Mouse (Mus musculus) limb, embryonic 14.5 days (tissue): Measurements from ENCODE around the gene Rhoh. TPM values are rescaled to one million over a fixed set of nuclear protein-coding genes. Genes with fewer than 3 reads are reported as not detected.

Source experiments
- ATAC-seq: fragments of 200-750 bp; cut with Nextera tagmentation; 2 replicates; pipeline ENCODE4 v1.8.0; 2017; ENCODE audit warnings: low read depth, moderate number of reproducible peaks, moderate TSS enrichment; ENCODE audit not compliant: low FRiP score
- DNase-seq: peaks from one replicate; pipeline ENCODE4 v3.0.0-alpha.2; 2015; ENCODE audit warnings: low spot score
- H3K27ac ChIP-seq: fragments of 300-500 bp; sonication (generic); replicated peaks from 2 replicates; pipeline ENCODE4 v1.5.1; 2014; ENCODE audit warnings: low read depth, mild to moderate bottlenecking, low read length, moderate library complexity, mixed read lengths
- H3K27me3 ChIP-seq: fragments of 300-500 bp; sonication (generic); 2 replicates; pipeline ENCODE4 v1.6.1; 2014; ENCODE audit warnings: low read length, mixed read lengths; ENCODE audit not compliant: control insufficient read depth, insufficient read depth
- H3K36me3 ChIP-seq: fragments of 300-500 bp; sonication (generic); 2 replicates; pipeline ENCODE4 v1.6.1; 2014; ENCODE audit warnings: mild to moderate bottlenecking, low read length, moderate library complexity, mixed read lengths; ENCODE audit not compliant: control insufficient read depth, insufficient read depth
- H3K4me1 ChIP-seq: fragments of 300-500 bp; sonication (generic); 2 replicates; pipeline ENCODE4 v1.6.1; 2014; ENCODE audit warnings: antibody characterized with exemption, low read length, mixed read lengths; ENCODE audit not compliant: control insufficient read depth, insufficient read depth
- H3K4me2 ChIP-seq: fragments of 300-500 bp; sonication (generic); replicated peaks from 2 replicates; pipeline ENCODE4 v1.6.1; 2014; ENCODE audit warnings: low read depth, mild to moderate bottlenecking, low read length, moderate library complexity; ENCODE audit not compliant: severe bottlenecking
- H3K4me3 ChIP-seq: fragments of 300-500 bp; sonication (generic); replicated peaks from 2 replicates; pipeline ENCODE4 v1.5.1; 2014; ENCODE audit warnings: low read length
- H3K9ac ChIP-seq: fragments of 300-500 bp; sonication (generic); 2 replicates; pipeline ENCODE4 v1.6.1; 2014; ENCODE audit warnings: mild to moderate bottlenecking, low read depth, low read length, moderate library complexity; ENCODE audit not compliant: severe bottlenecking
- H3K9me3 ChIP-seq: fragments of 300-500 bp; sonication (generic); 2 replicates; pipeline ENCODE4 v1.6.1; 2016; ENCODE audit warnings: low read length; ENCODE audit not compliant: control insufficient read depth
- POLR2A ChIP-seq: fragments of 200-500 bp; IDR thresholded peaks from 2 replicates; pipeline ENCODE4 v1.8.0; 2012; ENCODE audit warnings: inconsistent platforms, mild to moderate bottlenecking, moderate library complexity, borderline replicate concordance; ENCODE audit not compliant: insufficient read depth, insufficient read length; ENCODE audit errors: extremely low read depth
- WGBS: fragments of 180-500 bp; shearing (Covaris S2); extraction: QIAGEN DNeasy Blood & Tissue Kit; methylation state at CpG from one replicate; pipeline ENCODE4 v1.1.7; 2014; 5-methylcytosine and 5-hydroxymethylcytosine counted together
- polyA plus RNA-seq, 2 experiments: library from polyadenylated mRNA; depleted of rRNA in 1 of 2; stranded (reverse) in 1 of 2; unstranded in 1 of 2; fragments of >200 nt; fragmentation: Nextera tagmentation in 1 of 2; extraction: Ambion mirVana in 1 of 2; gene quantifications; 2 replicates each; pipeline versions ENCODE4 v1.2.1 to v1.2.3; 2012 to 2014

The Rhoh gene
- polyA plus RNA-seq, 2 experiments = 1.4 to 2.0 TPM

DNA sequence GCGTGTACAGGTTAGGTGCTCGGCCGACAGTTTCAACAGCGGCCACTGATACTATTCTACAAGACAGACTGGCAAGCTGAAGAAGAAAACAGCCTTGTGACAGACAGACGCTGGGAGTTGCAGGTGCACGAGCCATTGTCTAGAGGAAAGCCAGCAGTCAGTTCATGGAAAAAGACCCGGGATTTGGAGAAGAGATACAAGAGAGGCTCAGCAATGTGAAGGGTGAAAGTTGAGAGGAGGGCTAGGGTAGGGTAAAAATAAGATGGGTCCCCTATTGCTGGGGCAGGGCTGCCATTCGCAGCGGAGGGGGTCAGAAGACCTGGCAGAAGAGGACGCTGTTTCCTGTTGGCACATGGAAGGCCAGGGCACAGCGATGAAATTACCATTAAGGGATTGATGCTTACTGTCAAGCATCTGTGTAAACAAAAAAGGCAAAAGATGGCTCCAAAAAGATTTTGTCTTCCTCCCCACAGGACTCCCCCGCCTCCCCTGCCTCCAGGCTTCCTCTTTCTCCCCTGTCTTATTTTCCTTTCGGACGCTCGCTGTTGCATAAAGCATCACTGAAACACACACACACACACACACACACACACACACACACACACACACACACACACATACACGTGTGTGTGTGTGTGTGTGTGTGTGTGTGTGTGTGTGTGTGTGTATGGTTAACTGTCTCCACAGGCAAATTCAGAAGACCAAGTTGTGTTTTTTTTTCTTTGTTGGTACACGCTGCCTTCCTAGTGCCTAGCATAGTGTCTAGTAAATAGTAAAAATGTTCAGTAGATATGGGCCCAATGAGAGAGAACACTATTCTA, 4.2 kb upstream of the Rhoh start:
- Histone ChIP-seq H3K4me3 (no peak overlapping the region), H3K27ac (no peak overlapping the region), H3K4me1 (no peaks in the 10 kb centered on the region), H3K36me3 (no peaks in the 10 kb centered on the region), H3K27me3 (no peaks in the 10 kb centered on the region), H3K9me3 (no peaks in the 10 kb centered on the region), H3K9ac (no peak overlapping the region), H3K4me2 (no peak overlapping the region)
- no peak for ATAC-seq
- 87% methylated on average over 16 of the region's 17 CpGs for WGBS
- TF ChIP-seq POLR2A = no peak
- DNase-seq = no peak

DNA sequence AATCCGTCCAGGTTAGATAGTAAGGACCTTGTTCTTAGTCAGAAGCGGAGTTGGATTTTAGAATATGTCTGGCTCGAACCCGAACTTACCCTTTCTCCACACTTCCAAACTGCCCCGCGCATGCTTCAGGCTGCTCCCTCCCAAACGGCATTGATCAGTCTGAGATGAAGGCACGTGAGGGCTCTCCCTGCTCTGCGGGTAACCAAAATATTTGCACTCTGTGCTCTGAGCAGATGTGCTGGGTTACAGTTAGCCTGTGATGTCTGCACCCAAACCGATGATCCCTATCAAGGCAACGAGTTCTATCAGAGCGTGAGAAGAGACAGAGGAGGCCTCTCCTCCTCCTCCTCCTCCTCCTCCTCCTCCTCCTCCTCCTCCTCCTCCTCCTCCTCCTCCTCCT, 3.1 kb upstream of the Rhoh start:
- Histone ChIP-seq H3K27me3 (no peaks in the 10 kb centered on the region), H3K4me1 (no peaks in the 10 kb centered on the region), H3K4me2 (no peak overlapping the region), H3K9me3 (no peaks in the 10 kb centered on the region), H3K9ac (no peak overlapping the region), H3K36me3 (no peaks in the 10 kb centered on the region), H3K4me3 (no peak overlapping the region), H3K27ac (no peak overlapping the region)
- no peak for ATAC-seq
- DNase-seq = no peak
- no peak for TF ChIP-seq POLR2A
- WGBS = 72% methylated on average over 12 of the region's 12 CpGs

- no peak overlapping the region for H3K9ac ChIP-seq
- TF ChIP-seq POLR2A = no peak
- DNase-seq = no peak
These were observed 2.7 kb upstream of the Rhoh start for GRCm38 (mm10) chr5:65858355-65858754.

GRCm38 (mm10) chr5:65858898-65859297, 2.1 kb upstream of the Rhoh start:
- Histone ChIP-seq H3K27me3 (no peaks in the 10 kb centered on the region), H3K9me3 (no peaks in the 10 kb centered on the region), H3K36me3 (no peaks in the 10 kb centered on the region), H3K9ac (no peak overlapping the region), H3K4me3 (no peak overlapping the region), H3K4me2 (no peak overlapping the region), H3K27ac (0 out of 2 replicates have a peak overlapping the region, but pooled peaks have one; percentile 38), H3K4me1 (no peaks in the 10 kb centered on the region)
- peak; percentile 83 for ATAC-seq
- 42% methylated on average over 12 of the region's 12 CpGs for WGBS
- DNase-seq = peak; percentile 73
- TF ChIP-seq POLR2A = no peak

More at GRCm38 (mm10) chr5:65858355-65858754, 2.7 kb upstream of the Rhoh start:
- Histone ChIP-seq H3K36me3 (no peaks in the 10 kb centered on the region), H3K4me1 (no peaks in the 10 kb centered on the region), H3K9me3 (no peaks in the 10 kb centered on the region), H3K4me3 (no peak overlapping the region), H3K4me2 (no peak overlapping the region), H3K27ac (0 out of 2 replicates have a peak overlapping the region, but pooled peaks have one; percentile 38), H3K27me3 (no peaks in the 10 kb centered on the region)
- 83% methylated on average over 3 of the region's 6 CpGs for WGBS
- ATAC-seq = no peak

DNA sequence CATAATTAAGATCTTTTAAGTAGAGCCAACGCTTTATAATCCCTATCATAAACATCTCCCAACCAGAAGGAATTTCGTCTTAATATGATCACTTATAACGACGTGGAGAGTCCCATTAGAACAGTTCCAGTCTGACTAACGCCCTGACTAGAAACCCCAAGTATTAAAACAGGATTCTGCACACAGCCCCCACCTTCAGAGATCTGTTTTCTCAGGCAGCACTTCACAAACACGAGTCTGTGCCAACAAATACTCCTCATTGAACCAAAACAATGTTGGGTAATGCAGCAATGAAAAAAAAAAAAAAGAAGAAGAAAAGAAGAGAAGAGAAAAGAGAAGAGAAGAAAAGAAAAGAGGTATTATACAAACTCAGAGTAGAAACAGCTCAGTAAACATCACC, 1.6 kb upstream of the Rhoh start:
- Histone ChIP-seq H3K36me3 (no peaks in the 10 kb centered on the region), H3K4me3 (no peak overlapping the region), H3K27ac (no peak overlapping the region), H3K4me1 (no peaks in the 10 kb centered on the region), H3K9me3 (no peaks in the 10 kb centered on the region), H3K9ac (no peak overlapping the region), H3K4me2 (no peak overlapping the region), H3K27me3 (no peaks in the 10 kb centered on the region)
- WGBS = 33% methylated on average over 6 of the region's 6 CpGs
- 0 out of 2 replicates have a peak, but pooled peaks have one; percentile 10 for ATAC-seq
- TF ChIP-seq POLR2A = no peak
- no peak for DNase-seq
